Mouse (Mus musculus): Measurements from ENCODE around the gene Pwp2. TPM values are rescaled to one million over a fixed set of nuclear protein-coding genes. Genes with fewer than 3 reads are reported as not detected.
"Not testable (repeated sequence)": the region's sequence is repeated elsewhere in the genome, so short reads cannot be mapped to it uniquely, and the experiment has no call there.

Pwp2 gene
- 5.6 and 7.2 TPM in 2 replicates for total RNA-seq (2015)
- total RNA-seq (2017): 18.6 and 27.5 TPM in 2 replicates

DNA sequence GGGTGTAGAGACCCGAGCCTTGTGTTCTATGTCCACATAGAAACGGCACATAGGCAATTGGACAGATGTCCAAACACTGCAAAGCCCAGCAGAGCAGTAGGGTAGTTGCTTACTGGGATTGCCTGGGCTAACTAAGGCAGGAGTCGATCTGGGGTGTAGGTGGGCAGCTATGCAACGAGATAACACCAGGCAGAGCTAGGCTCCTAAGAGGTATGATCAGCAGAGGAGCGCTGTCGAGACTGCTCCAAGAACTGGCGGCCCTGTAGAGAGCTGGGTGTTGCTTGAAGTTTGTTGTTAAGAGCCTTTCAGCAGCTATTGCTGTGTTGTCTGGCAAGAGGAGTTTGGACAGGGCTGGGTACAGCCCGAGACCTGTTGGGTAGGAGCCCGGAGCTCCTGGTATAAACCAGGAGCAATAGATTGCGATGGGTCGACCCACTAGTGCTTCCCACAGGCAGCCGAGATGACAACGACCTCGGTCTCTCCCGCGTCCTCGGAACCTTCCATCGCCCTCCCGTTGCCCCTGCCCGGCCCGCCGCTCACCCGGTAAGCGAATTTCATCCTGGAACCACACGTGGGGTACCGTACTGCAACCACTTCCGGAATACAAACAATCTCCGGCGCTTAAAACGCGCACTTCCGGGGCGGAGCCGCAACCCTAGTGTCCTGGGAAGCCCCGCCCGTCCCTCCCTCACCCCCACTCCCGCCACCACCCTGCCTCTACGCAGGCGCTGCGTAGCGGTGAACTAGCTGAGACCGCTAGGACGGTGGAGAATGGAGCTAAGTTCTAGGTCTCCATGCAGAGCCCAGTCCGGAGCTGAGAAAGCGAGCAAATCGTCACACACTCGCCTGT, at the start of gene Pwp2:
Gene Pwp2, minus strand, starts transcription at position 619 of the 850 bp plus-strand sequence.
- peak; percentile 92 for ATAC-seq (replicated peaks; ENCODE audit: poor library complexity)

DNA sequence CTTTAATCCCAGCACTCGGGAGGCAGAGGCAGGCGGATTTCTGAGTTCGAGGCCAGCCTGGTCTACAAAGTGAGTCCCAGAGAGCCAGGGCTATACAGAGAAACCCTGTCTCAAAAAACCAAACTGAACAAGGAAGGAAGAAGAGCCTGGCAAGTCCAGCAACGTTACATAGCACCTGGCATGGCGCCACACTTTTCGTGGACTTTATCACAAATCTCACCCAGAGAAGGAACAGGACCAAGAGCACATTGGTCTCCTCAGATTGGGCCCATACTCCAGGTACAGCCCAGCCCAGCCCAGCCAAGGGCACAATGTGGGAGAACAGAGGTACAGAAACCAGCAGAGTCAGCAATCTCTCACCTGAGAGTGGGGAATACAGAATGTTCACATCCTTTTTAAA, 48.8 kb upstream of the Pwp2 start:
- no peak for ATAC-seq (replicated peaks; ENCODE audit: poor library complexity)

DNA sequence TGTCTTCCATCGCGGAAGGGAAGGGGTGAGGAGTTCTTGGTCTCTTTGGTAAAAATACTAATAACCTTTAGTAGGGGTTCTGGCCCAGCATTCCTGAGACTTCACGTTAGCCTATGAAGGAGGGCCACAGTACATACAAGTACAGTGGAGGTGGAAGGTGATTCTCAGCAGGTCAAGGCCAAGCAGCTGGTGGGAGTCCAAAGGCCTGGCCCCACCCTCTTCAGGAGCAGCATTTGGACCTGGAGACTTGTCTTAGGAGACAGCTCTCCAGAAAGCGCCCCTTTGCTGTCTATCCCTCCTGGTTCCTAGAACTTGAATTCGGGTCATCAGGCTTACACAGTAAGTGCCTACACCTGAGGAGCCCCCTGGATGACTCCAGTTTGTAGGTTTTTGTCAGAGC, 48.2 kb upstream of the Pwp2 start:
- ATAC-seq (replicated peaks; ENCODE audit: poor library complexity): no peak

DNA sequence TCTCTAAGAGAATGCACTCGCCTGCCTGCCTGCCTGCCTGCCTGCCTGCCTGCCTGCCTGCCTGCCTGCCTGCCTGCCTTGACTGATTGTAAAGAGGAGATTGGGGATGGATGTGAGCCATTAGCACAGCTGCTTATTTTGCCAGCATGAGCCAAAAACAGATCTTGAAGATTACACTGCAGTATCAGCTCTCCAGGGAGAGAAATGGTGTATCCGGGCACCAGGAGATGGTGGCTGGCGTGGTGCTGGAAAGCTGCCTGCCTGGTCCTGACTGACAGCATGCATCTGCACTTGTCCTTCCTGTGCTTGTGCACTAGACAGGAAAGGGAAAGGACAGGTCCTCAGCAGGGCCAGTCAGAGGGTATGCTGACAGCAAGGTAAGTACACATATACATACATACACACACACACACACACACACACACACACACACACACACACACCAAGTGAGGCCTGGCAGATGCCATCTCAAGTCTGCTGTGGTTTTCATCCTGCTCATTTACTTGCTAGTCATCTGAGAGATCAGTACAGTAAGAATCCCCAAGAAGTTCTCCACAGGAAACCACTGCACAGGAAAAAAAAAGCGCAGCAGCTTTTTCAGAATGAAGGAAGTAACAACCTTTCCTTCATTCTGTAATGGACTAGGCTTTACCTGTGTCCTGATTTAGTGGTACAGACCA, 47.5 kb upstream of the Pwp2 start:
- peak; percentile 51 for ATAC-seq (replicated peaks; ENCODE audit: poor library complexity)

DNA sequence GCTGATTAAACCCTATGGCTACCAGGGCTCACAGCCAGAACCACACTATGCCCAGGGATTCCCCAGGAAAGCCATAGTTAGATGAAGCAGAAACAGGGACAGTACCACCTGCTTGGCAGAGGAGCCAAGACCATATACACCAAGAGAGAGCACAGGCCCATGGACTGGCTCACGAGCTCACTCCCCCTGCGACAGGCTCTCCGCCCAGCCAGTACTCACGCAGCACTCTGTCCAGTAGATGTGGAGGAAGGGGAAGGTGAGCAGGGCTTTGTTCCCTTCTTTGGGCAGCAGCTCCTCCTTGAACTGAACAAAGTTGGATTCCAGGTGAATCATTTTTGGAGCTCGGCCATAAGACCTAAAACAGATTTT, 43.6 kb upstream of the Pwp2 start:
- no peak for ATAC-seq (replicated peaks; ENCODE audit: poor library complexity)

DNA sequence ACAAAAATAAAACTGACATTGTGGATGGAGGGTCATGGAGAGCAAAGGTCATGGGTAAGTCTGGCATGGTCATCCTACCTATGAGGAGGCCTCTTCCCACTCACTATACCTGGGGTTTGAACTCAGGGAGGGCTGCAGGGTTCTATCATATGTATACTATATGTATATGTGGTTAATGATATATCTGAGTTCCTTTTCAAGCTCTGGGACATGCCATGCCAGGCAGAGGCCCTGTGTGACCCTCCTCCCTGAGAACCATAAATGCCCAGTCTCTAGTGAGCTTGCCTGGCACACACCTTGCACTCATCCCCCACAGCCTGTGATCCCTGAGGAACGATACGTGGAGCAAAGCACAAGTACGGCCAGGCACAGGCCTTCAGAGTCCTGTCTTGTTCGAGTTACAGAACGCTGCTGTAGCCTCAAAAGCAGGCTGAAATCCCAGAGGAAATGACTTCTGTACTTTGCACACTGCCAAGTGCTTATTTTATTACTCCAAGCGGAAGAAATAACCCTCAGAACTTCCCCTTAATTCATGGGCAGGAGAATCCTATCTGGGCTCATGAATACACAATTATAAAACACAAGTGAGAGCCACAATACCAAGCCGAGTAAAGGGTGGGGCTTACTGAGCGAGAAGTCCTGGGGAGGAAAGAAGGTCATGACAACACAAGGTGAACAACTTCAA, 43.1 kb upstream of the Pwp2 start:
- ATAC-seq (replicated peaks; ENCODE audit: poor library complexity): 0 out of 2 replicates have a peak, but pooled peaks have one; percentile 14

DNA sequence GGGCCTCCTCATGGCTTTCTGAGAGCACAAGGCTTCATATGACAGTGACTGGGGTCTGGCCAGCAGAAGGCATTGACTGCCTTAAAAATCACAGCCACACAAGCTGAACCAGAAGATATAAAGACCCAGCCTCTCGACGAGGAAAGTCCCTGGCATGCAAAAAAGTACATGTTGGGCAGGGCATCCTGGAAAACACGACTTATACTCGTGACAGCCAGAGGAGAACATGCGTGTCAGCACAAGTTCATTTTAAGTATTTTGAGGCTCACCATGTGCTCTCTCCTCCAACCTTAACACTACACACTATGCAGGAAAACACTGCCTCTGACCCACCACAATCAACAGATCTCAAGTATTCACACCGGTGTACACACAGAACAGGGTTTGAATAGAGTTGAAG, 39.2 kb upstream of the Pwp2 start:
- no peak for ATAC-seq (replicated peaks; ENCODE audit: poor library complexity)

DNA sequence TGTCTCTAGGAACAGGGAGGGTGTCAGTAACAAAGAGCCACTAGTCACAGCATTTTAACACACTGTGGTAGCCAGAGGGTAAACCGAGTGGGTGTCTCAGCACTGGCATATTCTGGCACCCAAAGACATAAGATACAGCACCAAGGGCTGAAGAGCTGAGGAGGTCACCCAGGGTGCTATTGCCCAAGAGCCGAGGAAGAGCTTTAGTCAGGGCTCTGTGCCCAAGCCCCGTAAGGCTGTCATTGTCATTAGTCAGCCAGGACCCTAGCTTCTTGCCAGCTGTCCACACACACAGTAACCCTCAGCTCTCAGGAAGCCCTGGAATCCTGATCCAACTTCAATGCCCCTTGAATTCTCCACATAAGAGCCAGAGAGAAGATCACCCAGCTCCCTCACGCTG, 38.0 kb upstream of the Pwp2 start:
- no peak for ATAC-seq (replicated peaks; ENCODE audit: poor library complexity)

DNA sequence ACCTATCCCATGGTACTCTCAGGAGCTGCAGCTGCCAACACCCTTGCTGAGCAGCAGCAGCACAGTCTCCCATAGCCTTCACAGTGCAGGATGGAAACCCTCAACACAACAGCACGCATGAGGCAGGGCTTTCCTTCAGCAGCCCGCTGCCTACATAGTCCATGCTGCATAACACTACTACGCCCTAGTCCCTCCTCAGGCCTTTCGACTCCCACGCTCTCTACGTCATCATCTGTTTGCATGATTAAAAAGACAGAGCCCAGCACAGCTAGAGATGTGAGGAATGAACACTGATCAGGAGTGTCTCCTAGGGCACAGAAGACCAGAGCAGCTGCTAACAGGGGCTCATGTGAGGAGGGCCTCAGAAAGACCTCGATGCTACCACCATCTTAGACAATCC, 36.4 kb upstream of the Pwp2 start:
- ATAC-seq (replicated peaks; ENCODE audit: poor library complexity): no peak; the same call in 1 of the 2 replicates

DNA sequence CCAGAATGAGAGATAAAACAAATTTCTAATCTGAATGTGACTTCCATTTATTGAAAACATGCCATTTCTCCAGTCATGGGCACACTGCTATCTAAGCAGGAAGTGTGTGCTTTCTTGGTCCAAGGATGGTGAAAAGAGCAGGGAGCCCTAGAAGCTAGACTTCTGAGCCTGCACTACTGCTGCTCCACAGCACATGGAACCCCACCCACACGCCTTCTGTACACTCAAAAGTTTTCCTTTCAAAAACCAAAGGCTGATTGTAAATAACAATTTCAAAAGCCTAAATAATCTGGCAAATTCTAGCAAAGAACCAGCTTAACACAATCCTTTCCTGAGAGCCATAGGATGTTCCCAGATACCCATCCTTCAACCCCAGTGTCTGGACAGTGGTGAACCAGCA, 34.6 kb upstream of the Pwp2 start:
- no peak for ATAC-seq (replicated peaks; ENCODE audit: poor library complexity)

DNA sequence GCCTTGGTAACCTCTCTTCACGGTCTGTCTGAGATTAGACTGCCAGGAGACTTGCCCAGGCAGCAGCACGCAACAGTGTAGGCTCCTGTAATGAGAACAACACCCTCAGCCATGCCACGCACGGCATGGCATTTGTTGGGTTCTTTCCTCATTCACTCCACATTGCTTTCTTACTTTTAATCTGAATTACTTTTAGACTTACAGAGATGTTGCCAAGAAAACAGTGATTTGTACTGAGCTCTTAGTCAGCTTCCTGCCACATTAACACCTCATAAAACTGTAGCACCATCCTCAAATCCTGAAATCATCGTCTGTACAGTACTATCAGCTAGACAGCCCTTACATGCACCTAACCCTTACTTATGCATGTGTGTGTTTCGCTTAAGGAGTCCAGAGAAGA, 33.6 kb upstream of the Pwp2 start:
- ATAC-seq (replicated peaks; ENCODE audit: poor library complexity): no peak

DNA sequence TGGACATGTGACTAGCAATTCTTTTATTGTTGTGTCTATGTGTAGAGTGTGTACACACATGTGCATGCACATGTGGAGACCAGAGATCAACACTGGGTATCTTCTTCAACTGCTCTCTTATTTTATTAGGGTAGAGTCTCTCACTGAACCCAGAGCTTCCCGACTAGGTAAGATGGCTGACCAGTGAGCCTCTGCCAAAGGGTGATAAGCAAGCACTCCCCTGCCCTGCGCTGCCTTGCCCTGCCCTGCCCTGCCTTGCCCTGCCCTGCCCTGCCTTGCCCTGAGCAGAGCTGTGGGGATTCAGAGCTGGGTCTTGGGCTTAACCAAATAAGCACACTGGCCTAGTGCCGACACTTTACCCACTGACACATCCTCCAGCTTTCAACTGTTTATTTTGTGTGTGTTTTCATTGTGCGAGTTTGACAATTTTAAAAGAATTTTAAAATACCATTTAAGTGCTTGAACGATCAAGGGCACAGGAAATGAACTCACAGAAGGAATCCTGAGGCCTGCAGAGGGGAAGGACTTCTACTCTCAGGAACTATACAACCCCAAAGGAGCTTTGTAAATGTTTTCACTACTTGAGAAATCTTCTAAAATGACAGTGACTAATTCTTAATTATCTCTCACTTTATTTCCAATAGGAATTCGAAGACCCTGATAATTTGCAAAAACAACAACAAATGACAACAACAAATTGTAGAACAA, 31.6 kb upstream of the Pwp2 start:
- peak; percentile 91 for ATAC-seq (replicated peaks; ENCODE audit: poor library complexity)

DNA sequence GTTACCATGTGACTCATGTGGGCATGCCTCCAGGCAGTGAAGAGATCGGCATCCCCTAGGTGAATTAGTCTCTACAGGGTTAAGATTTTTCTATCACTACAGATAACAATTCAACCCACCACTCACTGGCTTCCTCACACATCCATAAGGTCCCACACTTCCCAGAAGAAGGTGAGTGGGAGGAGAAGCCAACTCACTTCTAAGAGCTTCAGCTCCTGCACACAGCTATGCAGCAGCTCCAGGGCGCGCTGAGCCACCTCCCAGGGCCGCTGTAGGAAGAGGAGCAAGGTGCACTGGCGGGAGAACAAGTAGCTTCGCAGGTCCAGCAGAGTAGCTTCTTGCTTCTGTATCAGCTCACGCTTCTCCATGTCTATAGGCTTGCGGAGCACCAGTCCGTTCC, 29.4 kb upstream of the Pwp2 start:
- no peak for ATAC-seq (replicated peaks; ENCODE audit: poor library complexity)

DNA sequence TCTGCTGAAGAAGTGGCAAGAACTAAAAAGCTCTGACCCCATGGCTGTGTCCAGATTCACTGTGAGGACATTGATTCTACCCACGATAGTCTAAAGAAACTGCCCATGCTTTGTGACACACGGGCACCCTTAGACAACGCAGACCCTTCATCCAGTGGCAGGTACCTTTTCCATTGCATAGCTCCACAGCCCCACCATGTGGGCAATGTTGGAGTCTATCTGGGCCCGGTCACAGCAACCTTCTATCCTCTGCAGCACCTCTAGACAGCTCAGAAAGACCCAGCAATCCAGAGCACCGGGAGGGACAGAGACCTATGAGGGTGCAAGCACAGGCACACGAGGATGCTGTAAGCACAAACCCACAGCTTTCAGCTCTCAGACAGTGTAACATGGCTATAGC, 26.4 kb upstream of the Pwp2 start:
- peak; percentile 84 for ATAC-seq (replicated peaks; ENCODE audit: poor library complexity)

DNA sequence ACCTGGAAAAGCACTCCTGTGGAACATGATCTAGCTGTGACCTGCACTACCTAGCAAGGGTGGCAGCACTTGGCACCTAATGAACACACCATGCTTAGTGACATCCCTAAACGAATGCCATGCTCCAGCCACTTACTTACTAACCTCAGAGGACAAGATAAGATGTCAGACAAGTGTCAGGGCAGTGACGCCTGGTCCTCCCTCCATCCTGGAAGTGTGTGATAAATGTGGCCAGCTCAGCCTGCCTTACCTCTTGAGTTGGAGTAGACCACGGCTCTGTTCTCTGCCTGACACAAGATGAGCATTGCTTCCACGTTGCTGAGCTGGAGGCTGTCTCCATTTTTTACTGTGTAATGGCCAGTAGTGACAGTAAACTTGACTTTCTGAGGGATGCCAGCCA, 16.2 kb upstream of the Pwp2 start:
- peak; percentile 49 for ATAC-seq (replicated peaks; ENCODE audit: poor library complexity)

DNA sequence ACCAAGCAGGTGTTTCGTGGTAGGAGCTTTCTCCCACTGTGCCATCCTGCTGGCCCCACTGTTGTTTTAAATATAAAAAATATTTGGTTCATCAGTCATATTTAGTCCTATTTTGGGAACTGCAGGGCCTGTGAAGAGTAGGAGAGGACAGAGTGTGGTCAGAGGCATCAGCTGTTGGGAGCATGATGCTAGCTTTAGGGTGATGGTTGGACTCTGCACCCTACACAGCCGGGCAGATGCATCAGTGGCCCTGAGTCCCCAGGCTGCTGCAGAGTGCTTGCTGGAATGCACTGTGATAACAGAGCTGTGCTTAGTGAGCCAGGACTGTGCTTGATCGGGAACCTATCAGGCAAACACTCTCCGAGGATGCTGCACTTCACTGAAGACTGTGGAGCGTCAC, 8.0 kb upstream of the Pwp2 start:
- ATAC-seq (replicated peaks; ENCODE audit: poor library complexity): no peak

DNA sequence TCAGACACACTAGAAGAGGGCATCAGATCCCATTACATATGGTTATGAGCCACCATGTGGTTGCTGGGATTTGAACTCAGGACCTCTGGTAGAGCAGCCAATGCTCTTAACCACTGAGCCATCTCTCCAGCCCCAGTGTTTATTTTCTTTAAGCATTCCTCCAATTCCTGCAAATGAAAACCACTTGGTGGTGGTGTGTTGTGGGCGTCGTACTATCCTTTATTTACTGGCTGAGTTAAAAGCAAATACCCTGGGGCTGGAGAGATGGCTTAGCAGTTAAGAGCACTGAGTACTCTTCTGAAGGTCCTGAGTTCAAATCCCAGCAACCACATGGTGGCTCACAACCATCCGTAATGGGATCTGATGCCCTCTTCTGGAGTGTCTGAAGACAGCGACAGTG, 1.1 kb upstream of the Pwp2 start:
- ATAC-seq (replicated peaks; ENCODE audit: poor library complexity): not testable (repeated sequence)

DNA sequence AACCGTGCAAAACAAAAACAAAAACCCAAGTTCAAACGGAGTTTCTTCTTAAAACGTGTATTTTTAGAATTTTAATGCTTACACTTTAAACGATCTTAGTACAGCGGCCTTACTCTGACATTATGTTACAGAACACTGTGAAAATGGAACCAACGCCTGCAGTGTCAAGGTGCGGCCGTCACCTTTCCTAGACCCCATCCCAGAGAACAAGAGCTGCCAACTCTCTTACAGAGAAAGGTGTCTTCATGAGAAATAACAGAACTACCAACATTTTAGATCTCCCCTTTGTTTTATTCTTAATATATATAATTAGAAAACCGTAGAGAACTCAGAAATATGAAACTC, 404 bp upstream of the Pwp2 start:
- peak; percentile 29 for ATAC-seq (replicated peaks; ENCODE audit: poor library complexity)

DNA sequence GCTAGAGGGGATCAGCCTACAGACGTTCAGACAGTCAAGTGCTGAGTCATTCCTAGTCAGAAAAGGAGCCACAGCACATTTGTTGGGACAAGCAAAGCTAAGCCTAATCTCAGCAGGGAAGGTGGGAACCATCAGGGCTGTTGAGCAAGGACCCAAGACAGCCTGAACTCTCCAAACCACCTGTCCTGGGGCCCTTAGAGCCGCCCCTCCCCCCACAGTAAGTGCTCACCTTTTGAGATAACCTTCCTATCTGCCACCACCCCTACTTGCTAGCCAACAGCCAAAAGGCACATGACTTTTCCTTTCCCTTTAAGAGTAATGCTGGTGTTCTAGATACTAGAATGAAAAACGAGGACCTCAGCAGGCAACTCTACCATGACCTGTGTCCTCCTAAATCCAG, 1.4 kb downstream of the Pwp2 start:
- no peak for ATAC-seq (replicated peaks; ENCODE audit: poor library complexity)

DNA sequence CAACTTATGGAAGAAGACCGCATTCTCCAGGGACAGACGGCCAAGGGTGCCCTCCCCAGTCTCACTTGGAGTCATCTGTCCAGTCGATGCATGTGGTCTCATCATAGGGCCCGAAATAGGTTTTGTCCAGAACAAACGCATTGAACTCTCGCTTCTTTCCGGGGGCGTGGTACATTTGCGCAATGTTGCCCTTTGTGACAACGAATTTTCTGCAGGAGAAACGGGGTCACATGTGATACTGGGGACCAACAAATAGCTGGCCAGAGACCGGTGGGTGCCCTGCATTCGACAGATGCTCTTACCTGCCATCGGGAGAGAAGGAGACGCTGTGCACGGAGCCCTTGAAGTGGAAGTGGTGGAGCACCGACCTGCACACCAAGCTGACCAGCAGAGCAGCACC, 2.6 kb downstream of the Pwp2 start:
- ATAC-seq (replicated peaks; ENCODE audit: poor library complexity): no peak

DNA sequence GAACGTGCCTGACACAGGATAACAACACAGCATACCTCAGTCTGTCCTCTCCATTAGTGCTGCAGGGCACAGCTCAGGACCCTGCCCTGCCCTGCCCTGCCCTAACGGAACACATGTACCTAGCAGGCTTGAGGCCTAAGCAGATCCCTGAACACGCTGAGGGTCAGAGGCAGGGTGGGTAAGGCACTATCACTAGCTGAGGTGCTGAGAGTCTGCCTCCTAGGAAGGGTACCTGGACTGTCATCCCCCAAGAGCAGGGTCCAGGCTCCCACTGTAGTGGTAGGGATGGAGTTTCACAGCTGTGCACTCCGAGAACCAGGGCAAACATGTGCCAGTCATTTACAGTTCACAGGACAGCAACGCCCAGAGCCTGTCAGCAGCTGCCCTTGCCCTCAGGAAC, 10.5 kb downstream of the Pwp2 start:
- ATAC-seq (replicated peaks; ENCODE audit: poor library complexity): no peak

All from megakaryocyte progenitor cell, adult 5-6 weeks (primary cell).